Mouse (Mus musculus) embryonic facial prominence, embryonic 14.5 days (tissue): ENCODE measurements around the gene Scai. TPM values are rescaled to one million over a fixed set of nuclear protein-coding genes. Genes with fewer than 3 reads are reported as not detected.

Experiments used
- ATAC-seq: fragments of 200-750 bp; cut with Nextera tagmentation; 2 replicates; pipeline ENCODE4 v1.8.0; 2017; ENCODE audit warnings: low read depth, moderate number of reproducible peaks, moderate TSS enrichment
- DNase-seq: peaks from one replicate; pipeline ENCODE4 v3.0.0-alpha.2; 2015; ENCODE audit warnings: low spot score
- H3K27ac ChIP-seq: fragments of 300-500 bp; sonication (generic); replicated peaks from 2 replicates; pipeline ENCODE4 v1.5.1; 2014; ENCODE audit warnings: low read depth, mild to moderate bottlenecking, low read length, moderate library complexity
- H3K27me3 ChIP-seq: fragments of 300-500 bp; sonication (generic); replicated peaks from 2 replicates; pipeline ENCODE4 v1.6.1; 2014; ENCODE audit warnings: low read length; ENCODE audit not compliant: control insufficient read depth, insufficient read depth
- H3K36me3 ChIP-seq: fragments of 300-500 bp; sonication (generic); 2 replicates; pipeline ENCODE4 v1.6.1; 2014; ENCODE audit warnings: low read length, mixed read lengths; ENCODE audit not compliant: control insufficient read depth, insufficient read depth
- H3K4me1 ChIP-seq: fragments of 300-500 bp; sonication (generic); 2 replicates; pipeline ENCODE4 v1.6.1; 2014; ENCODE audit warnings: antibody characterized with exemption, low read length; ENCODE audit not compliant: control insufficient read depth, insufficient read depth
- H3K4me2 ChIP-seq: fragments of 300-500 bp; sonication (generic); 2 replicates; pipeline ENCODE4 v1.6.1; 2014; ENCODE audit warnings: low read depth, mild to moderate bottlenecking, low read length, moderate library complexity, mixed read lengths
- H3K4me3 ChIP-seq: fragments of 300-500 bp; sonication (generic); 2 replicates; pipeline ENCODE4 v1.5.1; 2014; ENCODE audit warnings: low read depth, mild to moderate bottlenecking, low read length
- H3K9ac ChIP-seq: fragments of 300-500 bp; sonication (generic); 2 replicates; pipeline ENCODE4 v1.6.1; 2014; ENCODE audit warnings: low read depth, mild to moderate bottlenecking, low read length, moderate library complexity, mixed read lengths
- H3K9me3 ChIP-seq: fragments of 300-500 bp; sonication (generic); 2 replicates; pipeline ENCODE4 v1.6.1; 2016; ENCODE audit warnings: low read length; ENCODE audit not compliant: control insufficient read depth
- WGBS: fragments of 180-500 bp; shearing (Covaris S2); extraction: QIAGEN DNeasy Blood & Tissue Kit; methylation state at CpG from one replicate; pipeline ENCODE4 v1.1.7; 2014; 5-methylcytosine and 5-hydroxymethylcytosine counted together
- polyA plus RNA-seq: library from polyadenylated mRNA; unstranded; fragments of >200 nt; fragmentation: Nextera tagmentation; extraction: Ambion mirVana; gene quantifications from 2 replicates; pipeline ENCODE4 v1.2.1, GENCODE M21; 2014

Scai gene
- polyA plus RNA-seq, 1 experiment from 2014 or later, result 8.9 TPM

GRCm38 (mm10) chr2:39150943-39151342 lies 39.6 kb downstream of the Scai start:
- no peak for DNase-seq
- 71% methylated on average over 2 of the region's 2 CpGs for WGBS
- Histone ChIP-seq H3K4me1 (no peaks in the 10 kb centered on the region), H3K9ac (no peak overlapping the region), H3K36me3 (peaks cover 7% of the 10 kb centered on the region; the same call in 1 of the 2 replicates), H3K9me3 (no peaks in the 10 kb centered on the region), H3K4me3 (no peak overlapping the region), H3K27me3 (no peaks in the 10 kb centered on the region), H3K4me2 (no peak overlapping the region), H3K27ac (no peak overlapping the region)
- no peak for ATAC-seq

- WGBS, result 43% methylated on average over 2 of the region's 2 CpGs
- Histone ChIP-seq H3K27me3 (no peaks in the 10 kb centered on the region), H3K4me1 (no peaks in the 10 kb centered on the region), H3K4me2 (no peak overlapping the region), H3K27ac (no peak overlapping the region), H3K9me3 (no peaks in the 10 kb centered on the region), H3K9ac (no peak overlapping the region), H3K4me3 (no peak overlapping the region), H3K36me3 (peaks cover 10% of the 10 kb centered on the region; the same call in 1 of the 2 replicates)
- no peak for DNase-seq
- no peak for ATAC-seq
Observed at GRCm38 (mm10) chr2:39148075-39148474, 42.5 kb downstream of the Scai start.

DNA sequence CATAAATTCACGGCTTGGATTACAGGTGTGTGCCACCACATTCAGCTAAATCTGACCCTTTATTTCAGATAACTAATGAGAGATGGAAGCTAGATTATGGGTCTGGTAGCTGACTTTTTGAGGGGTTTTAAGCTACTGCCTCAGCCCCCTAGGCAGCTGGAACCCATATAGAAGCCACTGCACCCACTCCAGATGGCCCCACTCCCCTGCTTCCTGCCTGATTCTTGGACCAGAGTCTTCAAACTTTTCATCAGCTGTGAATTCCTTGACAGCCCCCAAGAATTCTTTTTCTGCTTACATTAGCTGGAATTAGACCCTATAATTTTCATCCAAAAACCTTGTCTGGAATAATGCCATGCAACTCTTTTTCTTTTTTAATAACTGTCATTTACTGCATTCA lies 44.1 kb downstream of the Scai start:
- H3K4me2 ChIP-seq, result no peak overlapping the region
- no peaks in the 10 kb centered on the region for H3K27me3 ChIP-seq
- H3K36me3 ChIP-seq, result peaks cover 10% of the 10 kb centered on the region; the same call in 1 of the 2 replicates
- no peak overlapping the region for H3K9ac ChIP-seq
- no peaks in the 10 kb centered on the region for H3K9me3 ChIP-seq
- H3K4me1 ChIP-seq, result no peaks in the 10 kb centered on the region
- no peak overlapping the region for H3K27ac ChIP-seq
- DNase-seq (no peak), ATAC-seq (no peak)
- no peak overlapping the region for H3K4me3 ChIP-seq
- whole genome bisulfite sequencing, result 95% methylated on average over 1 of the region's 1 CpGs

GRCm38 (mm10) chr2:39142357-39142948 lies 48.1 kb downstream of the Scai start:
- no peak overlapping the region for H3K27ac ChIP-seq
- no peaks in the 10 kb centered on the region for H3K4me1 ChIP-seq
- no peaks in the 10 kb centered on the region for H3K9me3 ChIP-seq
- no peak overlapping the region for H3K4me3 ChIP-seq
- no peaks in the 10 kb centered on the region for H3K27me3 ChIP-seq
- no peak for ATAC-seq
- H3K36me3 ChIP-seq, result 0 out of 2 replicates have a peak, but pooled peaks cover 5% of the 10 kb centered on the region
- 71% methylated on average over 3 of the region's 3 CpGs for WGBS
- H3K9ac ChIP-seq, result no peak overlapping the region
- H3K4me2 ChIP-seq, result no peak overlapping the region
- DNase-seq, result no peak

DNA sequence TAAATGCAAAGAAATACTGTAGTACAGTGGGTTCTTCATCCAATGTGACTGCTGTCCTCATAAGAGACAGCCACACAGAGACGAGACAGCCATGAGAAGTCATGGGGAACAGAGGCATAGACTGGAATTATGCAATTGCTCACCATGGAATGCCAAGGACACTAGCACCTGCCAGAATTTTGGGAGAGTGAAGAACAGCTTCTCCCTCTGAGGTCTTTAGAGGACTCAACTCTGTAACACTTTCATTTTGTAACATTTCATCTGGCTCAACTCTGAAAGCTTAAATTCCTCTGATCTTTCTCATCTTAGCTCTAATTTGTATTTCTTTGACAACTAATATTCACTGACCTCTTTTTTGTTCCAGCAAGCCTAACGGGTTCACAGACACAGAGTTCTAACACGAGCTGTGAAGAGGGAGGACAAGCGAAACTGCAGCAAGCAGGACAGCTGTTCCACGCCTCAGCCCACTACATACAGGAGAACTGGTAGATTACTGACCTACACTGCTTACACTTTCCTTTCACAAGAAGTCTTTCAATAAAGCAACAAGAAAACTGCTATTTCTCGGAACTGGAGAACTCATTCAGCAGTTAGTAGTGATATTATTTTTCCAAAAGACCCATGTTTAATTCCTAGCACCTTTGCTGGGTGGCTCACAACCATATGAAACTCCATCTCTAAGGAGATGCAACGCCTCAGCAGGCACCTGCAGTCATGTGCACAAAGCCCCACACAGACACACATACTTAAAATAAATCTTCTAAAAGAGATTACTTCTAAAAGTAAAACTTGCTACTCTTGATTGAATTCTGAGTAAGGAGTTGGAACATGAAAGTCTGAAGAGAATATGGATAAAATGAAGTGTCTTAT lies 49.7 kb downstream of the Scai start:
- DNase-seq, result no peak
- ATAC-seq, result no peak
- Histone ChIP-seq H3K4me2 (no peak overlapping the region), H3K36me3 (0 out of 2 replicates have a peak, but pooled peaks cover 3% of the 10 kb centered on the region), H3K27ac (no peak overlapping the region), H3K9me3 (no peaks in the 10 kb centered on the region), H3K27me3 (no peaks in the 10 kb centered on the region), H3K4me1 (no peaks in the 10 kb centered on the region), H3K9ac (no peak overlapping the region), H3K4me3 (no peak overlapping the region)
- 90% methylated on average over 7 of the region's 7 CpGs for WGBS

GRCm38 (mm10) chr2:39129526-39130326 lies 60.8 kb downstream of the Scai start:
- DNase-seq (no peak), ATAC-seq (no peak)
- H3K27ac ChIP-seq, result no peak overlapping the region

GRCm38 (mm10) chr2:39124167-39124566 lies 66.4 kb downstream of the Scai start:
- peaks cover 50% of the 10 kb centered on the region for H3K36me3 ChIP-seq
- no peak overlapping the region for H3K4me3 ChIP-seq
- ATAC-seq, result no peak
- WGBS, result 67% methylated on average over 5 of the region's 5 CpGs
- no peak overlapping the region for H3K4me2 ChIP-seq
- no peaks in the 10 kb centered on the region for H3K4me1 ChIP-seq
- no peaks in the 10 kb centered on the region for H3K9me3 ChIP-seq
- no peak overlapping the region for H3K27ac ChIP-seq
- DNase-seq, result peak; percentile 1
- no peak overlapping the region for H3K9ac ChIP-seq
- no peaks in the 10 kb centered on the region for H3K27me3 ChIP-seq

More at GRCm38 (mm10) chr2:39129526-39130326, 60.8 kb downstream of the Scai start:
- Histone ChIP-seq H3K4me3 (no peak overlapping the region), H3K4me2 (no peak overlapping the region), H3K27me3 (no peaks in the 10 kb centered on the region), H3K9ac (no peak overlapping the region), H3K4me1 (no peaks in the 10 kb centered on the region), H3K36me3 (peaks cover 10% of the 10 kb centered on the region; the same call in 1 of the 2 replicates), H3K9me3 (no peaks in the 10 kb centered on the region)
- 80% methylated on average over 3 of the region's 3 CpGs for WGBS

DNA sequence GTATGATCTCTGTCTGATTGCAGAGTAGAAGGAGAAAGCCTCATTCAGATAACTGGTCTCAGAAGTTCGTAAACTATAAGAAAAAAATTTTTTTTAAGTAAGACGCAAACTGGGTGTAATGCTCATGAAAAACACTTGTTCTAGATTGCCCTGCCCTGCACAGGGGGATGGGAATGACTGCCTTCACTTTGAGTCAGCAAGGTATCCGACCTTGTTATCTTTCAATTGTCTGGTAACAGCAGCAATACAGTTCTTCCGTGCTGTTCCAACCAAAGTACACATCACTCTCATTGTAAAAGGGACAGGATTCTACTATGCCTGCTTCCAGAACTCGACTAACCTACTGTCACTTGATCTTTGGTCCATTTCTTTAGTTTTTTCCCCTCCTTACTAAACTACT lies 69.4 kb downstream of the Scai start:
- Histone ChIP-seq H3K4me1 (no peaks in the 10 kb centered on the region), H3K9ac (no peak overlapping the region), H3K9me3 (no peaks in the 10 kb centered on the region), H3K27me3 (no peaks in the 10 kb centered on the region), H3K36me3 (peaks cover 74% of the 10 kb centered on the region), H3K4me2 (no peak overlapping the region), H3K4me3 (no peak overlapping the region), H3K27ac (no peak overlapping the region)
- ATAC-seq (no peak), DNase-seq (no peak)
- whole genome bisulfite sequencing, result 91% methylated on average over 5 of the region's 5 CpGs
